Comparison of ENCODE assay signal across 14 mouse cellular contexts in the genomic region with DNA sequence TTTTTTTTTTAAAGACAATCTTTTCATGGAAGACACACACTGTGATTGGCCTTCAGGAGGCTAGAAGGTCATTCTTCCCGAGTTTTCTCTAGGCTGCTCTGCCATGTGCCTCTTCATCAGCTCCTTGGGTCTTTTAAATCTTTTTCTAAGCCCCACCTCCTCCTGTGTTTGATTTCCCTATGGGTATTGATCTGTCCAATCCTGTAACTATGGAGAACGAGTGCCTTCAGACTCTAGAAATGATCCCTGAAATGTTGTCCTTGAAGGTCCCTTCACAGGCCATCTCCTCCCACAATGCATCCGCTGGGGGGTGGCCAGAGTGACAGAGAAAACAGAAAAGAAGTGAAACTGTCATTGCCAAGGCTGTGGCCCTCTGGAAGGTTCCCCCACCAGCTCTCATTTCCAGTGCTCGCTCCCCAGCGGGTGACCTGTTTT. TPM values are rescaled to one million over a fixed set of nuclear protein-coding genes. Genes with fewer than 3 reads are reported as not detected.
A peak's percentile ranks its signal among the peaks of the same experiment; 100 is the strongest.
DNase-seq lines count a peak whose midpoint lies in the region; ATAC-seq and TF ChIP-seq lines count a peak whose summit lies in the region.
"Had no signal": no experiment of that assay in that cellular context is flagged by ENCODE, and none has a peak within 500 bp of the region (broad histone marks: within the 10 kb centered on the region; RNA-seq: fewer than 3 reads in every experiment).

No protein-coding gene starts in this region.

- H3K9ac ChIP-seq in liver, embryonic 15.5 days, result no peak overlapping the region
- H3K9ac ChIP-seq in hindbrain, postnatal 0 days (replicated peaks; ENCODE audit: low read length), result no peak overlapping the region
- H3K9ac ChIP-seq: embryonic facial prominence, embryonic 15.5 days; limb, embryonic 15.5 days had no signal

- H3K27me3 ChIP-seq in liver, embryonic 15.5 days, result no peaks in the 10 kb centered on the region
- H3K27me3 ChIP-seq in hindbrain, postnatal 0 days (ENCODE audit: insufficient read depth, low read length), result no peaks in the 10 kb centered on the region
- H3K27me3 ChIP-seq: embryonic facial prominence, embryonic 15.5 days; limb, embryonic 15.5 days had no signal

- H3K4me3 ChIP-seq in liver, embryonic 15.5 days (replicated peaks), result no peak overlapping the region
- H3K4me3 ChIP-seq in hindbrain, postnatal 0 days (ENCODE audit: low read length), result no peak overlapping the region
- H3K4me3 ChIP-seq: embryonic facial prominence, embryonic 15.5 days; limb, embryonic 15.5 days; megakaryocyte, embryonic 14.5 days had no signal

- H3K4me2 ChIP-seq in liver, embryonic 15.5 days, result no peak overlapping the region
- no peak overlapping the region for H3K4me2 ChIP-seq in hindbrain, postnatal 0 days (ENCODE audit: low read depth, low read length)
- H3K4me2 ChIP-seq: limb, embryonic 15.5 days had no signal

- peak; percentile 18 for DNase-seq in adrenal gland, postnatal 10 days
- no peak for DNase-seq in adrenal gland, postnatal 25 days
- peak; percentile 72 for DNase-seq in 416B (ENCODE audit: low read depth)
- peak; percentile 75 for DNase-seq in ZHBTc4 (ENCODE audit: low read depth, low spot score)
- DNase-seq in embryo, embryonic 10 days (ENCODE audit: low spot score), result no peak
- DNase-seq in thymus, postnatal 4 days, result no peak
- DNase-seq in hindbrain, postnatal 0 days (ENCODE audit: low spot score), result no peak
- DNase-seq: kidney, postnatal 10 days; right cerebral cortex, postnatal 14 days had no signal

- 60% methylated on average over 5 of the region's 5 CpGs for WGBS in liver, embryonic 15.5 days (ENCODE audit: insufficient replicate concordance)
- 65% methylated on average over 5 of the region's 5 CpGs for whole genome bisulfite sequencing in hindbrain, postnatal 0 days

- ATAC-seq in liver, embryonic 15.5 days (ENCODE audit: insufficient read depth), result no peak
- no peak for ATAC-seq in hindbrain, postnatal 0 days
- ATAC-seq: forebrain, embryonic 14.5 days had no signal

- H3K36me3 ChIP-seq in liver, embryonic 15.5 days (replicated peaks), result no peaks in the 10 kb centered on the region
- H3K36me3 ChIP-seq in hindbrain, postnatal 0 days (ENCODE audit: insufficient read depth, low read length), result no peaks in the 10 kb centered on the region
- H3K36me3 ChIP-seq: embryonic facial prominence, embryonic 15.5 days; limb, embryonic 15.5 days had no signal

- TF ChIP-seq CTCF in hindbrain, postnatal 0 days (IDR thresholded peaks at IDR 0.05; ENCODE audit: low read depth), result no peak

- peak overlapping the region; percentile 76 for H3K27ac ChIP-seq in liver, embryonic 15.5 days (replicated peaks)
- H3K27ac ChIP-seq in hindbrain, postnatal 0 days, result no peak overlapping the region
- H3K27ac ChIP-seq: embryonic facial prominence, embryonic 15.5 days; limb, embryonic 15.5 days had no signal

- H3K4me1 ChIP-seq in liver, embryonic 15.5 days (replicated peaks), result peaks cover 67% of the 10 kb centered on the region
- H3K4me1 ChIP-seq in hindbrain, postnatal 0 days (ENCODE audit: insufficient read depth, low read length), result no peaks in the 10 kb centered on the region
- H3K4me1 ChIP-seq: limb, embryonic 15.5 days had no signal

- H3K9me3 ChIP-seq in liver, embryonic 15.5 days (replicated peaks), result no peaks in the 10 kb centered on the region
- no peaks in the 10 kb centered on the region for H3K9me3 ChIP-seq in hindbrain, postnatal 0 days (ENCODE audit: low read length)
- H3K9me3 ChIP-seq: embryonic facial prominence, embryonic 15.5 days; limb, embryonic 15.5 days; megakaryocyte, embryonic 14.5 days had no signal

RNA-seq across cellular contexts. Expression of a gene that starts 12.6 kb away (rescaled TPM):
- total RNA-seq in adrenal gland, postnatal 10 days (2021), result 10 to 100 TPM; 78.7 to 79.4 TPM
- 64.4 and 98.3 TPM in 2 replicates for total RNA-seq in adrenal gland, postnatal 25 days (2021)
- polyA plus RNA-seq in liver, embryonic 15.5 days (2015; fragmentation: Nextera tagmentation; extraction: Ambion mirVana), result 4.2 and 5.0 TPM in 2 replicates
- 338 and 342 TPM in 2 replicates for total RNA-seq in hindbrain, postnatal 0 days (2014; rRNA removed)
- polyA plus RNA-seq in hindbrain, postnatal 0 days (2015; fragmentation: Nextera tagmentation; extraction: Ambion mirVana), result 171 and 184 TPM in 2 replicates

RNA-seq across cellular contexts. Expression of a gene that starts 15.7 kb away (rescaled TPM):
- 10 to 100 TPM; 16.0 to 21.7 TPM for total RNA-seq in adrenal gland, postnatal 10 days (2021)
- 13.8 and 17.3 TPM in 2 replicates for total RNA-seq in adrenal gland, postnatal 25 days (2021)
- 11.2 and 12.5 TPM in 2 replicates for polyA plus RNA-seq in liver, embryonic 15.5 days (2015; fragmentation: Nextera tagmentation; extraction: Ambion mirVana)
- 0.31 and 0.68 TPM in 2 replicates for total RNA-seq in hindbrain, postnatal 0 days (2014; rRNA removed)
- polyA plus RNA-seq in hindbrain, postnatal 0 days (2015; fragmentation: Nextera tagmentation; extraction: Ambion mirVana), result 0.39 and 0.41 TPM in 2 replicates

RNA-seq across cellular contexts. Expression of a gene that starts 35.0 kb away (rescaled TPM):
- total RNA-seq in adrenal gland, postnatal 10 days (2021), result 10 to 100 TPM; 40.4 to 51.1 TPM
- total RNA-seq in adrenal gland, postnatal 25 days (2021), result 24.5 and 28.5 TPM in 2 replicates
- polyA plus RNA-seq in liver, embryonic 15.5 days (2015; fragmentation: Nextera tagmentation; extraction: Ambion mirVana), result 18.8 and 22.5 TPM in 2 replicates
- 0.42 and 1.0 TPM in 2 replicates for total RNA-seq in hindbrain, postnatal 0 days (2014; rRNA removed)
- 0.73 and 0.83 TPM in 2 replicates for polyA plus RNA-seq in hindbrain, postnatal 0 days (2015; fragmentation: Nextera tagmentation; extraction: Ambion mirVana)

Comparison
In these comparisons a context has a peak if more than half of its experiments do, and no peak if none do; other contexts are left out.
1. DNase-seq: peak in adrenal gland, postnatal 10 days (single experiment), 416B (single experiment) and ZHBTc4 (single experiment); none in adrenal gland, postnatal 25 days (single experiment), embryo, embryonic 10 days (single experiment), thymus, postnatal 4 days (single experiment) and hindbrain, postnatal 0 days (single experiment).
2. RNA of a gene that starts 35.0 kb away (total RNA-seq): 40.4 to 51.1 TPM in adrenal gland, postnatal 10 days and 24.5 to 28.5 TPM in adrenal gland, postnatal 25 days; 0.42 to 1.0 TPM in hindbrain, postnatal 0 days; every median in the first group is over 10 times any median in the second.